Mouse (Mus musculus) right cerebral cortex, postnatal 14 days (tissue): ENCODE data around the gene Arpc2.

ENCODE experiments used
- DNase-seq: peaks from one replicate; pipeline ENCODE4 v3.0.0; 2022

Gene Arpc2

GRCm38 (mm10) chr1:74239618-74240017 lies 3.7 kb downstream of the Arpc2 start:
- DNase-seq: peak; percentile 21

GRCm38 (mm10) chr1:74240311-74240710 lies 4.4 kb downstream of the Arpc2 start:
- peak; percentile 54 for DNase-seq

- DNase-seq: no peak
These were observed 4.9 kb downstream of the Arpc2 start for GRCm38 (mm10) chr1:74240832-74241231.

- DNase-seq: no peak
These were observed 9.6 kb downstream of the Arpc2 start for GRCm38 (mm10) chr1:74245525-74245924.

- DNase-seq: no peak
These were observed 12.9 kb downstream of the Arpc2 start for GRCm38 (mm10) chr1:74248799-74249198.

- DNase-seq: no peak
These were observed 13.6 kb downstream of the Arpc2 start for GRCm38 (mm10) chr1:74249331-74249980.

GRCm38 (mm10) chr1:74250096-74250495 lies 14.2 kb downstream of the Arpc2 start:
- no peak for DNase-seq

- no peak for DNase-seq
These were observed 19.9 kb downstream of the Arpc2 start for GRCm38 (mm10) chr1:74255704-74256345.

- no peak for DNase-seq
These were observed 20.9 kb downstream of the Arpc2 start for GRCm38 (mm10) chr1:74256782-74257181.

GRCm38 (mm10) chr1:74262510-74262909 lies 26.6 kb downstream of the Arpc2 start:
- DNase-seq: no peak

GRCm38 (mm10) chr1:74268750-74269149 lies 32.9 kb downstream of the Arpc2 start:
- DNase-seq: no peak

- DNase-seq: no peak
These were observed 35.8 kb downstream of the Arpc2 start for GRCm38 (mm10) chr1:74271659-74272058.

GRCm38 (mm10) chr1:74275015-74275414 lies 39.1 kb downstream of the Arpc2 start:
- no peak for DNase-seq

GRCm38 (mm10) chr1:74277041-74277440 lies 41.2 kb downstream of the Arpc2 start:
- DNase-seq: peak; percentile 3

- DNase-seq: peak; percentile 4
These were observed 42.1 kb downstream of the Arpc2 start for GRCm38 (mm10) chr1:74277883-74278537.

- DNase-seq: no peak
These were observed 42.7 kb downstream of the Arpc2 start, which contains the start of gene Gpbar1 for GRCm38 (mm10) chr1:74278538-74278937. Gene Gpbar1, plus strand, starts transcription at chr1:74278550.

GRCm38 (mm10) chr1:74278988-74279387 lies 43.1 kb downstream of the Arpc2 start:
- DNase-seq: no peak

- DNase-seq: no peak
These were observed 44.9 kb downstream of the Arpc2 start for GRCm38 (mm10) chr1:74280591-74281325.

GRCm38 (mm10) chr1:74281372-74281771 lies 45.5 kb downstream of the Arpc2 start:
- DNase-seq: no peak

GRCm38 (mm10) chr1:74281886-74282285 lies 46.0 kb downstream of the Arpc2 start:
- DNase-seq: no peak

GRCm38 (mm10) chr1:74282896-74283625 lies 47.2 kb downstream of the Arpc2 start:
- no peak for DNase-seq

- DNase-seq: peak; percentile 56
These were observed 48.0 kb downstream of the Arpc2 start for GRCm38 (mm10) chr1:74283686-74284463.
